Mouse (Mus musculus) olfactory bulb, adult 2 months (tissue): Measurements from ENCODE around the gene Impg2. TPM values are rescaled to one million over a fixed set of nuclear protein-coding genes. Genes with fewer than 3 reads are reported as not detected.

Source experiments
- H3K27ac ChIP-seq: fragments of 200-500 bp; 2 replicates; pipeline ENCODE4 v1.5.1; 2012; ENCODE audit warnings: low read depth, low read length; ENCODE audit not compliant: insufficient read depth
- H3K4me1 ChIP-seq: fragments of 200-500 bp; 2 replicates; pipeline ENCODE4 v1.6.1; 2012; ENCODE audit warnings: low read length; ENCODE audit not compliant: control insufficient read depth, insufficient read depth
- H3K4me3 ChIP-seq: fragments of 200-500 bp; 2 replicates; pipeline ENCODE4 v1.5.1; 2012; ENCODE audit warnings: mild to moderate bottlenecking, low read depth, low read length, moderate library complexity; ENCODE audit not compliant: insufficient read depth
- CTCF ChIP-seq: fragments of 200-500 bp; IDR thresholded peaks from 2 replicates; pipeline ENCODE4 v1.5.1; 2012; ENCODE audit warnings: low read depth, mild to moderate bottlenecking, low read length, moderate library complexity; ENCODE audit not compliant: insufficient read depth
- POLR2A ChIP-seq: fragments of 200-500 bp; IDR thresholded peaks from 2 replicates; pipeline ENCODE4 v1.6.1; 2012; ENCODE audit warnings: mild to moderate bottlenecking, low read depth, low read length, moderate library complexity; ENCODE audit not compliant: insufficient read depth
- WGBS: fragments of 180-500 bp; shearing (Covaris S2); methylation state at CpG from one replicate; pipeline ENCODE4 v1.1.7; 2018; 5-methylcytosine and 5-hydroxymethylcytosine counted together
- polyA plus RNA-seq: library from polyadenylated mRNA; stranded (reverse); fragments of >200 nt; gene quantifications from 2 replicates; pipeline ENCODE4 v1.2.4, GENCODE M21; 2012; ENCODE audit warnings: low replicate concordance; ENCODE audit not compliant: missing spikeins, insufficient read depth, insufficient read length

Impg2 gene
- polyA plus RNA-seq, 1 experiment, result not detected

DNA sequence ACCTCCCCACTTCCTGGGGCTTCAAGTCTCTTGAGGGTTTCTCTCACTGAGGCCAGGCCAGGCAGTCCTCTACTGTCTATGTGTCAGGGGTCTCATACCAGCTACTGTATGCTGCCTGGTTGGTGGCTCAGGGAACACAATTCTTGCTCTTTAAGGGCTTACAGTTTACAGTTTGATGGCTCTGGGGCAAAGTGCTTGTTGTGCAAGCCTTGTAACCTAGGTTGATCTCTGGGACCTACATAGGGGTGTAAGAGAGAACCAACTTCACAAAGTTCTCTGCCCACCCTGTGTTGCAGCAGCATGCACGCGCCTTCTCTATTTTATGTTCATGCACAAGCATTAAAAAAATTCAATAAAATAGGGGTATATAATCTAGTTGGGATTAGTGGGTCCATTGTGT, 82.9 kb downstream of the Impg2 start:
- Histone ChIP-seq H3K4me1 (no peaks in the 10 kb centered on the region), H3K27ac (no peak overlapping the region), H3K4me3 (no peak overlapping the region)
- TF ChIP-seq CTCF (no peak), POLR2A (no peak)
- WGBS, result 98% methylated on average over 2 of the region's 2 CpGs

DNA sequence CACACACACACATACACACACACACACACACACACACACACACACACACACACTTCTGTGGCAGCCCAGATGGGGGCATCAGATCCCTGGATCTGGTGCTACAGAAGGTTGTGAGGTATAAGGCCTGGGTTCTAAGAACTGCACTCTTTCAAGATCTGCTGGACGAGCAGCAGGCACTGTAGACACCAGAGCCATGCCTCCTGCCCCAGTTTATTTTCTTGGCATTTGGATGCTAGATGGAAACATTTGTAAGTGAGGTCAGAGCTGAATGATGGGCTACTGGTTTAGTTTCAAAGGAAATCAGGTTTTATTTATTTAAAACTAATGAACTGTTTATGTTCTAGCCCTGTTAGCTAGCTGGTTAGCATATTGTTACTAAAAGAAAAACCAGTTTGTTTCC, 90.8 kb downstream of the Impg2 start:
- 63% methylated on average over 1 of the region's 1 CpGs for WGBS
- no peak overlapping the region for H3K27ac ChIP-seq
- no peak overlapping the region for H3K4me3 ChIP-seq
- H3K4me1 ChIP-seq, result no peaks in the 10 kb centered on the region
- TF ChIP-seq CTCF (no peak), POLR2A (no peak)

DNA sequence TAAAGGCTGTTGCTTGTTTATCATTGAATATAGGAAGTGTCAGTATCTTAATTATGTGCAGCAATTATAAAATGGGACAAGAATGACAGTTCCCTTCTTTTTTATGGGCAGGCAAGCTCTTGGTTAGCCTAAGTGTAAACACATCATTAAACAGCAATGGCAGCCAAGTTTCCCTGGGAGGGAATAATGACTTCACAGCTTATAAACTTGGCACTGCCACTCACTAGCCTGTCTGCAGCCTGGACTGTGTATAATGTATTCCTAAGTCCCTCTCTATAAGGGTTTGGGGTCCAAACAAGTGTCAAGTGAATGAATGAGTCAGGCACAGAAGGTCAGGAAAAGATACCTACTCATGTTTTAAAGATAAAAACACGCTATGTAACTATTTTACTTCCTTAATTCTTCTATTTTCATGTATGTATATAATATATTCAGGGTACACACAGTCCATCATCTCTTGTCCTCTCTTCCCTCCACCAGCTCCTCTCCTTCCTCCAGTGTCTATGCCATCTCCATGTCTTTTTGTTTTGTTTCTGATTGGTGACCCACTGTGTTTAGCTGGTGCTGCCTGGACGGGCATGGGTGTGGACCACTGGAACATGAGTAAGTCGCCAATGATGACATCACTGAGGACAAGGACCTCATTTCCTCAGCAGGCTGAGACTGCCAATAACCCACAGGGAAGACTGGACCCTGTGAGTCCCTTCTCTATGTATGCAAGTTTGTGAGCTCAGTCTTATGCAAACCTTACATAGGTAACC, 92.0 kb downstream of the Impg2 start:
- TF ChIP-seq POLR2A (no peak), CTCF (no peak)
- Histone ChIP-seq H3K4me1 (no peaks in the 10 kb centered on the region), H3K4me3 (no peak overlapping the region), H3K27ac (no peak overlapping the region)
- WGBS, result 57% methylated on average over 3 of the region's 3 CpGs

DNA sequence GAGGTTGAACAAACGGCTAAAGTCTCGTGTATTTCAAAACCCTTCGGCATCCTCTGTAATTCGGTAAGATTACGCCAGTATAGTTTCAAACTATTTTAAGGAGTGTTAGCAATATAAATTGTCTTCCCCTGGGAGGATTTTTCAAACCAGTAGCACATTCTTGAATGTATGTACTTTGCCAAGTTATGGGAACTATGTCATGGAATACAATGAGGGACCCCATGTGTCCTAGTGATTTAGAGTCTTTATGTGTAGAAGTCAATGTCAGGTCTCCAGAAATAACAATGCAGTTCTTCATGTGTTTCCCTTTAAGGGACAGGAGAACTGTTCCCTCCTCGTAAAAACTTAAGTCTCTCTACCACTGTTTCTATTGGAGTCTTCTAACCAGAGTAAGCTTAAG, 94.1 kb downstream of the Impg2 start:
- TF ChIP-seq CTCF (no peak), POLR2A (no peak)
- Histone ChIP-seq H3K27ac (no peak overlapping the region), H3K4me1 (no peaks in the 10 kb centered on the region), H3K4me3 (no peak overlapping the region)
- 87% methylated on average over 6 of the region's 6 CpGs for WGBS

DNA sequence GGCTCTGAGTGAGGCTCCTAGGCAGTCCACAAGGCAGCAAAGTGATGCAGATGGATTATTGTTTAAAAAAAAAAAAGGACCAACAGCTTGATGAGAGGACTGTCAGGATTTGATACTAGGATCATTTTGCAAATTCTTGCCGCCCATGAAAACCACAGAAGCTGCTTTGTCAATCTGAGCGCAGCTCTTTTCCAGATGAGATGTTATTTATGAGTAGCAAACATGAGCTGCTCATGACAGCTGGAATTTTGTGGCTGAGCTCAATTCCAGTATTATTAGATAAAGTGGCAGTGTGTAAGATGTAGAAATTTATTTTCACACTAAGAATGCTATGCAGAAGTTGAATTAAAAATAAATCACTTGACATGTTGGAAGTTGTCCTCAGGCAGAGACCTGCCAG, 94.7 kb downstream of the Impg2 start:
- H3K27ac ChIP-seq, result no peak overlapping the region
- TF ChIP-seq POLR2A, result no peak
- TF ChIP-seq CTCF, result no peak
- H3K4me3 ChIP-seq, result no peak overlapping the region
- 87% methylated on average over 2 of the region's 2 CpGs for WGBS
- no peaks in the 10 kb centered on the region for H3K4me1 ChIP-seq

DNA sequence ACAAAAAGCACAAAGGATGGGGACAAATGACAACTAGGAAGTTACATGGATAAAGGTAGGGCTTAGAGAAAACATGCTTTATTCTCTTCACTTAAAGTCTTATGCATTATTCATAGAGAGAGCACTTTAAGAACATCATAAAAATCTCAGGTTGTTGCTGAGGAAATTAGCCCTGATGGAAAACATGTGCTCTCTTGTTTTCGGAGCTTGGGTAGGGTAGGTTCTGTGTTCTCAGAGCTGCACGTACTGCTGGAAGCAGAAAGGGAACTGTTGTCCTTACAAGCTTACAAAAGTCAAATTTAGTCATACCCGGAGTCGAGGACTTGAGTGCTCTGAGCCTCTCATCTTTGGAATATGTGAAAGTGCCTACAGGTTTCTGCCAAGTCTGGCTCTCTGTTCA, 98.9 kb downstream of the Impg2 start:
- TF ChIP-seq POLR2A (no peak), CTCF (no peak)
- Histone ChIP-seq H3K4me3 (no peak overlapping the region), H3K4me1 (peaks cover 2% of the 10 kb centered on the region; the same call in 1 of the 2 replicates), H3K27ac (no peak overlapping the region)
- 79% methylated on average over 4 of the region's 4 CpGs for WGBS

DNA sequence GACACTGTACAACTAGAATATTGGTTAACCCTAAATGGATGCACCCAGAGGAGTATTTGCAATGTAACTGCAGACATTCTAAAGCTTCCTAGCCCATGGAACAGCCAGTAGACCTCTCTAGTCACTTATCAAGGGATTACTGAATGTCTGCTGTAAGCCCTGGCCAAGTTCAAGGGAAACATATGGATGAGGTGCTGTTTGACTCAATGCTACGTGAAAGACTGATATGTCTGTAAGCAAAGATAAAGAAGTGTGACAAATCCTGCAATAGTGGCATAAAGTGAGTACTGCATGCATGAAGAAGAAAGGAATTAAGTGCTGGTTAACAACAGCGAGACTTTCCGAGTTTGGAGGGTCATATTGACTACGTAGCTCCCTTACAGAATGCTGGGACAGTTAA, 100.1 kb downstream of the Impg2 start:
- TF ChIP-seq CTCF (no peak), POLR2A (no peak)
- Histone ChIP-seq H3K4me1 (peaks cover 2% of the 10 kb centered on the region; the same call in 1 of the 2 replicates), H3K4me3 (no peak overlapping the region), H3K27ac (no peak overlapping the region)
- 89% methylated on average over 4 of the region's 4 CpGs for WGBS

DNA sequence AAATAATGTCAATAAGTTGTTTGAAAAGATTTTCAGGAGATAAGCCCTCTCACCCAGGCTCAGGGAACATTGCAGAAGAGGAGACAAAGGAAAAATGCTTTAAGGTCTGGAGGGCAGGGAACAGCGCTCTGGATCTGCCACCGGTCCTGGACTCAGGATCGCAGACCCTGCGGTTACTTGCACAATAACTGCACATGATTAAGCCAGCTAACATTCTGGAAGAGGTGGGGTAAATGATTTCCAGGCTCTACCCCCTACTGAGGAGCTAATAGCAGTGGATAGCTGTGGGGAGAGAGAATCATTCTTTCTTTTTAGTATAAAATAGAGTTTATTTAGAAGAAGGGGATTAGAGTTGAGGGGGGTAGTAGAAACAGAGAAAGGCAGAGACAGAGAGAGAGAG, 103.5 kb downstream of the Impg2 start:
- 41% methylated on average over 4 of the region's 4 CpGs for WGBS
- Histone ChIP-seq H3K4me3 (no peak overlapping the region), H3K27ac (no peak overlapping the region), H3K4me1 (peaks cover 2% of the 10 kb centered on the region; the same call in 1 of the 2 replicates)
- TF ChIP-seq POLR2A, result no peak
- no peak for TF ChIP-seq CTCF

DNA sequence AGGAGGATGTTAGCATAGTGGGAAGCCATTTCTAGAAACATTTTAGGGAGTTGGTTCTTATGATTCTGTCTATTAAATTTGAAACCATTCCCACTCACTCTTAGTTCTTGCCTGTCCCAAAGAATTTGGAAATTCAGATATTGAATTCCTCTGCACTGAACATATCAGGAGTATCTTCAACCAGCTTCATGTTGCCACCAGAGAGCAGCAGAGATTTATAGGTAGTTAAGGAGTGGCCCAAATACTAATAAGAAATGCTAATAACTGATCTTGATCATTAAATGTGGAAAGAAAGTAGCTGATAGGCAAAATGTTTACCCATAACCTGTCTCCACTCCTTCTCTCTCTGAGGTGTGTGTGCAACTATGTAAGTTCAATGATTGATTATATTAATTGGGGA, 107.2 kb downstream of the Impg2 start:
- H3K27ac ChIP-seq, result no peak overlapping the region
- no peak for TF ChIP-seq POLR2A
- TF ChIP-seq CTCF, result no peak
- H3K4me1 ChIP-seq, result peaks cover 2% of the 10 kb centered on the region; the same call in 1 of the 2 replicates
- no peak overlapping the region for H3K4me3 ChIP-seq

Other genes starting within 250 kb of the Impg2 start
- 3,289 TPM in 1 of 2 replicates, not detected in the other for gene Rpl24, start 238.0 kb upstream of the Impg2 start, polyA plus RNA-seq
- gene Zbtb11, start 230.4 kb upstream of the Impg2 start, polyA plus RNA-seq, result not detected in 2 replicates
- gene Pcnp, start 174.6 kb upstream of the Impg2 start, polyA plus RNA-seq, result not detected in 2 replicates
- not detected in 2 replicates for gene Trmt10c, start 166.5 kb upstream of the Impg2 start, polyA plus RNA-seq
- not detected in 2 replicates for gene Senp7, start 156.0 kb upstream of the Impg2 start, polyA plus RNA-seq